Mouse (Mus musculus) embryonic facial prominence, embryonic 15.5 days (tissue): ENCODE data around the gene Zfand2a. TPM values are rescaled to one million over a fixed set of nuclear protein-coding genes. Genes with fewer than 3 reads are reported as not detected.

Experiments used
- ATAC-seq: fragments of 200-750 bp; cut with Nextera tagmentation; 2 replicates; pipeline ENCODE4 v1.8.0; 2017; ENCODE audit warnings: low read depth, moderate TSS enrichment; ENCODE audit not compliant: insufficient number of reproducible peaks, low FRiP score, low TSS enrichment
- H3K27ac ChIP-seq: fragments of 300-500 bp; sonication (generic); replicated peaks from 2 replicates; pipeline ENCODE4 v1.5.1; 2015; ENCODE audit warnings: mild to moderate bottlenecking, inconsistent platforms
- H3K27me3 ChIP-seq: fragments of 300-500 bp; sonication (generic); 2 replicates; pipeline ENCODE4 v1.6.1; 2015; ENCODE audit warnings: inconsistent platforms
- H3K36me3 ChIP-seq: fragments of 300-500 bp; sonication (generic); 2 replicates; pipeline ENCODE4 v1.6.1; 2015; ENCODE audit warnings: mild to moderate bottlenecking, inconsistent platforms
- H3K4me1 ChIP-seq: fragments of 300-500 bp; sonication (generic); 2 replicates; pipeline ENCODE4 v1.6.1; 2015; ENCODE audit warnings: inconsistent platforms
- H3K4me2 ChIP-seq: fragments of 300-500 bp; sonication (generic); replicated peaks from 2 replicates; pipeline ENCODE4 v1.6.1; 2015; ENCODE audit warnings: mild to moderate bottlenecking, inconsistent platforms
- H3K4me3 ChIP-seq: fragments of 300-500 bp; sonication (generic); replicated peaks from 2 replicates; pipeline ENCODE4 v1.5.1; 2015; ENCODE audit warnings: mild to moderate bottlenecking, inconsistent platforms
- H3K9ac ChIP-seq: fragments of 300-500 bp; sonication (generic); 2 replicates; pipeline ENCODE4 v1.6.1; 2015; ENCODE audit warnings: inconsistent platforms
- H3K9me3 ChIP-seq: fragments of 300-500 bp; sonication (generic); replicated peaks from 2 replicates; pipeline ENCODE4 v1.6.1; 2016; ENCODE audit warnings: inconsistent platforms
- WGBS: fragments of 180-500 bp; shearing (Covaris S2); methylation state at CpG from one replicate; pipeline ENCODE4 v1.1.7; 2015; 5-methylcytosine and 5-hydroxymethylcytosine counted together
- polyA plus RNA-seq: library from polyadenylated mRNA; unstranded; fragments of >200 nt; fragmentation: Nextera tagmentation; extraction: Ambion mirVana; gene quantifications from 2 replicates; pipeline ENCODE4 v1.2.1, GENCODE M21; 2015

Gene Zfand2a
- polyA plus RNA-seq, 1 experiment from 2014 or later = 14.6 TPM

GRCm38 (mm10) chr5:139445258-139445657, 39.1 kb downstream of the Zfand2a start:
- no peaks in the 10 kb centered on the region for H3K27me3 ChIP-seq
- no peak overlapping the region for H3K9ac ChIP-seq
- 82% methylated on average over 8 of the region's 8 CpGs for WGBS
- no peak for ATAC-seq
- no peaks in the 10 kb centered on the region for H3K9me3 ChIP-seq
- H3K27ac ChIP-seq = no peak overlapping the region
- no peaks in the 10 kb centered on the region for H3K36me3 ChIP-seq
- H3K4me2 ChIP-seq = no peak overlapping the region
- H3K4me3 ChIP-seq = no peak overlapping the region
- peaks cover 24% of the 10 kb centered on the region for H3K4me1 ChIP-seq

DNA sequence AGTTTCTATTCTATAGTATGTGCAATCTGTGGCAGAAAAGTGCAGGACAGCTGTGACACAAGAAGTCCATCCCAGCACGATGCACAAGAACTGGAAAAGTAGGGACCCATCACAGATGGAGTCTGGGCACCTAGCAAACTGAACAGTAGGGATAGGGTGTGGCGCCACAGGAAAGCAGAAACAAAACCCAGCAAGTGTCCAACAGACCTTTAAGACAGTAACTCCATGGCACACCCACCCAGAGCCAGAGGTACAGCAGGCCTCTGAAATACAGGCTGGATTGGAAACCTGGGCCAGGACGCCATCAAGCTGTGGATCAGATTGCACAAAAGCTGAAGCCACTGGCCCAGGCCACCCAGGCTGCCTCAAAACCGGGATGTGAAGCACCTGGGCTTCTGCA, 41.4 kb downstream of the Zfand2a start:
- Histone ChIP-seq H3K4me2 (no peak overlapping the region), H3K27ac (no peak overlapping the region), H3K4me1 (0 out of 2 replicates have a peak, but pooled peaks cover 12% of the 10 kb centered on the region), H3K4me3 (no peak overlapping the region), H3K9ac (no peak overlapping the region), H3K27me3 (no peaks in the 10 kb centered on the region), H3K36me3 (no peaks in the 10 kb centered on the region), H3K9me3 (no peaks in the 10 kb centered on the region)
- WGBS = 64% methylated on average over 4 of the region's 4 CpGs
- ATAC-seq = no peak

DNA sequence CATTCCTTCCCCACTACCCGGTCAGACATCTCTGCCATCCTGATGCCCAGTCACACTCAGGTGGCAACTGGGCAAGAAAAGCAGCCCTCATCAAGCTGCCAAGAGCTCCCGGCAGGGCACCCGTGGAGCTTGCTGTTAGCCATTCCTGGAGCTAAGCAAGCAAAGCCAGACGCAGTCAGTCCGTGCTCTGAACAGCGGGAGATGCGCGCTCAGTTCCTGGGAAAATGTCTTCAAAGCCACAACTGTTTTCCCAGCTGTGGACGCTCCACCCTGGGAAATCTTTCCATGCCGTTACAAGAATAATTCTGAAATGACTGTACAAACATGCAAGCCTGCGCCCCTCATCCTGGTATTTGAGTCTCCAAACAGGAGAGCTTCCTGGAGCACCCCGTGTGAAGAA, 41.9 kb downstream of the Zfand2a start:
- 0 out of 2 replicates have a peak, but pooled peaks cover 12% of the 10 kb centered on the region for H3K4me1 ChIP-seq
- H3K4me2 ChIP-seq = no peak overlapping the region
- no peak overlapping the region for H3K9ac ChIP-seq
- H3K36me3 ChIP-seq = no peaks in the 10 kb centered on the region
- H3K4me3 ChIP-seq = no peak overlapping the region
- ATAC-seq = no peak
- 65% methylated on average over 12 of the region's 12 CpGs for WGBS
- H3K27ac ChIP-seq = no peak overlapping the region
- H3K27me3 ChIP-seq = no peaks in the 10 kb centered on the region
- no peaks in the 10 kb centered on the region for H3K9me3 ChIP-seq

- 0 out of 2 replicates have a peak, but pooled peaks cover 12% of the 10 kb centered on the region for H3K4me1 ChIP-seq
- no peaks in the 10 kb centered on the region for H3K36me3 ChIP-seq
- ATAC-seq = no peak
- H3K4me2 ChIP-seq = no peak overlapping the region
- no peak overlapping the region for H3K4me3 ChIP-seq
- H3K27me3 ChIP-seq = no peaks in the 10 kb centered on the region
- H3K9me3 ChIP-seq = no peaks in the 10 kb centered on the region
- no peak overlapping the region for H3K27ac ChIP-seq
- H3K9ac ChIP-seq = no peak overlapping the region
- 95% methylated on average over 2 of the region's 2 CpGs for WGBS
Observed at GRCm38 (mm10) chr5:139441726-139442018, 42.7 kb downstream of the Zfand2a start.

DNA sequence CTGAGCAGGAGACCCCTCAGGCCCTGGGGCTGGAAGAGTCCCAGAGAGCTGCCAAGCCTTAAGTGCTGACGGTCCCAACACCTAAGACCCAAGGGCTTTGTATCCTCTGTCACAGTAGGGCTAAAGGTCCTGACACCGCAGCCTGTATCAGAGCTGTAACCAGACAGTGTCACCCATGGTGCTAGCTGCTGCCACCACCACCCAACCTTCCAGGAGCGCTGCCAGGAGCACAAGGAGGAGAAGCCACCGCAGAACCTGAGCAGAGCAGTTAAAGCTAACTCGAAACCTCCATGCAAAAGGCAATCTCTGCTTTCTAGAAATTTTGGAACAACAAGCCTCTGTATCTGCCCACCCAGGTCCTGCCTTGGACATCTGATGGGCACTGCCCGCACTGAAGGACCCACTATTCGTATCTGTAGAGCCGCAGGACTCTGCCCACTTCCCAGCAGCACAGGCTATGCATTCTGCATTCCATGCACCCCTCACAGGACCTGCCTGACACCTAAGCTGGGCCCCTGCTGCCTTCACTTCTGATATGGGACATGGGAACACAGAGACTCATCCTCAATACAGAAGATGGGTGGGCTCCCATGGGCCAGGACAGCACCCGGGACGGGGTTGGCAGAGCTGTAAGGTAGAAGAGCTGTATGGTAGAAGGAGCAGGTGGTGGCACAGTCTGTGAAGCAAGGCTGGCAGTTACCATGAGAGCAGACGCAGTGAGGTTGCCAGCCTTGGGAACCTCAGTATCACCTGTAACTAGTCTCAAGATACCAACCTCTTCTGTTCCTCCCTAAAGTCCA, 43.2 kb downstream of the Zfand2a start:
- H3K4me2 ChIP-seq = no peak overlapping the region
- 0 out of 2 replicates have a peak, but pooled peaks cover 12% of the 10 kb centered on the region for H3K4me1 ChIP-seq

DNA sequence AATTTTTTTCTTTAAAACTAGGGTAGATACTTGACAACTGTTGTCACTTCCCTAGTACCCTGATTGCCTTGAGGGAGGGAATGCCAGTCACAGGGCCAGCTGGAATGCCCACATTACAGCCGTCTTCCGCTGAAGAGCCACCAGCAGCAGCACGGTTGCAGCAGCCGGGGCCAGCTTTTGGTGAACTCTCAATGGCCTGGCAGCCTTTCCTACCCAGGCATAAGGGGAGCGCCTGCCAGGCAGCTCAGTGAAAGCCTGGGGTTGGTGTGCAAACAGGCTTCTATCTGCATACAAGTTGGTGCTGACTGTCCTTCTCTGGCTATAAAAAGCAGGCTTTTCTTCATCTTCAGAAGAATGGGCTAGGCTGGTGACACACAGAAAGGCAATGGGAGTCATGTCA, 43.9 kb downstream of the Zfand2a start:
- H3K27me3 ChIP-seq = no peaks in the 10 kb centered on the region
- H3K9ac ChIP-seq = no peak overlapping the region
- H3K4me1 ChIP-seq = 0 out of 2 replicates have a peak, but pooled peaks cover 13% of the 10 kb centered on the region
- no peak overlapping the region for H3K4me2 ChIP-seq
- no peak overlapping the region for H3K4me3 ChIP-seq
- ATAC-seq = no peak
- WGBS = 84% methylated on average over 5 of the region's 5 CpGs
- no peaks in the 10 kb centered on the region for H3K9me3 ChIP-seq
- no peak overlapping the region for H3K27ac ChIP-seq
- no peaks in the 10 kb centered on the region for H3K36me3 ChIP-seq

More for the DNA sequence above, 43.2 kb downstream of the Zfand2a start:
- Histone ChIP-seq H3K9ac (no peak overlapping the region), H3K4me3 (no peak overlapping the region), H3K27me3 (no peaks in the 10 kb centered on the region), H3K27ac (no peak overlapping the region), H3K9me3 (no peaks in the 10 kb centered on the region), H3K36me3 (no peaks in the 10 kb centered on the region)
- WGBS = 93% methylated on average over 11 of the region's 11 CpGs
- ATAC-seq = no peak

- Histone ChIP-seq H3K4me2 (no peak overlapping the region), H3K27ac (no peak overlapping the region), H3K4me1 (0 out of 2 replicates have a peak, but pooled peaks cover 17% of the 10 kb centered on the region), H3K9ac (no peak overlapping the region), H3K27me3 (no peaks in the 10 kb centered on the region), H3K36me3 (no peaks in the 10 kb centered on the region), H3K9me3 (no peaks in the 10 kb centered on the region), H3K4me3 (no peak overlapping the region)
- ATAC-seq = no peak
- 77% methylated on average over 12 of the region's 12 CpGs for WGBS
Observed at GRCm38 (mm10) chr5:139438440-139438839, 45.9 kb downstream of the Zfand2a start.

GRCm38 (mm10) chr5:139437769-139438168, 46.6 kb downstream of the Zfand2a start:
- Histone ChIP-seq H3K27me3 (no peaks in the 10 kb centered on the region), H3K4me1 (0 out of 2 replicates have a peak, but pooled peaks cover 12% of the 10 kb centered on the region), H3K9me3 (no peaks in the 10 kb centered on the region), H3K4me2 (no peak overlapping the region), H3K27ac (no peak overlapping the region), H3K4me3 (no peak overlapping the region), H3K36me3 (no peaks in the 10 kb centered on the region), H3K9ac (no peak overlapping the region)
- ATAC-seq = no peak
- WGBS = 95% methylated on average over 4 of the region's 4 CpGs

DNA sequence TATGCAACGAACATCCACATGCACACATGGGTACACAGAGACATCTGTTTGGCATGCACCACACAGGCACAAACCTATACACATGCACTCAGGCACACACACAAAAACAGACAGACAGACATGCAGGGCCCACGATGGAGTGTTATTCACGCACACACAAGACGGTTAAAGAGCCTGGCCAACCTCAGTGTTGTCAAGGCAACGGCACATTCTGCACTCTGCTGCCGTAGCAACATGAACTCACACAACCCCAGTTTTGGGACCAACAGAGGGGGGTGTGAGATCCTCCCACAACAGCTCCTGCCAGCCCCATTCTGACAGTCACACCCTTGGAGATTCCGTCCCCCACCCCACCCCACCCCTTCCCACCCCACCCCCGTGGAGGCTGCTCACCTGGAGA, 49.4 kb downstream of the Zfand2a start:
- H3K27ac ChIP-seq = no peak overlapping the region
- H3K4me3 ChIP-seq = no peak overlapping the region
- WGBS = 55% methylated on average over 8 of the region's 8 CpGs
- H3K27me3 ChIP-seq = no peaks in the 10 kb centered on the region
- H3K36me3 ChIP-seq = no peaks in the 10 kb centered on the region
- no peaks in the 10 kb centered on the region for H3K9me3 ChIP-seq
- H3K9ac ChIP-seq = no peak overlapping the region
- H3K4me2 ChIP-seq = no peak overlapping the region
- H3K4me1 ChIP-seq = peaks cover 11% of the 10 kb centered on the region
- ATAC-seq = no peak

DNA sequence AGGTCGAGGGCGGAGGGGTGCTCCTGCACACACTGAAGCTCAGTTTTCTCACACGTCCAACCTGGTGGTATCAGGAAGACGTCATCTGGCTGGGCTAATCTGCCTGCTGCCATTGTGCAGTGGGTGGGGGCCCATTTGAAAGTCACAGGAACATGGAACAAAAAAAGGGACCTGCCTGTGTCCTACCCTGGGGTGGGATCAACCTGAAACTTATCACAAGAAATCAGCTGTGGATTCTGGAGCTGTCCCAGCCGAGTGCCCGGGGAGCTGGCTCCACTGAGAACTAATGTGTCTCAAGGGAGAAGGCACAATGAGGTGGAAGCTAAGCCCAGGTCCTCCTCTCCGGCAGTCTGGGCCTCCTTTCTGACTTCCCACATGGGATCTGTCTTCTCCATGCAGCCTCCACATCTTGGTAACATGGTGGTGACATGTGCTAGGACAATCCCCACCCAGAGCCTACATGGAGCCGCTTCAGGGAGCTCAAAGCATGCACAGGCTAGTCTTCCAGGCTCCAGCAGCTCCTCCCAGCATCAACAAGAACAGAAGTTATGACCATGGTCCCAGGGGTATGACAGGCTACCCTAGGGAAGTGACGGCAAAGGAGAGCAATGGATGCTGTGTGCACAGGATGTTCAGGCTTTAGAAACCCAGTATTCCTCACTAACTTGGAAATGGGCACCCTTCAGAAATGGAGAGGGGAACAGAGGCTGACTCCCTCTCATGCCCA, 50.3 kb downstream of the Zfand2a start:
- ATAC-seq = no peak
- WGBS = 76% methylated on average over 9 of the region's 9 CpGs

GRCm38 (mm10) chr5:139432747-139433508, 51.4 kb downstream of the Zfand2a start:
- no peak overlapping the region for H3K4me2 ChIP-seq
- no peak overlapping the region for H3K4me3 ChIP-seq
- no peaks in the 10 kb centered on the region for H3K27me3 ChIP-seq
- H3K4me1 ChIP-seq = peaks cover 16% of the 10 kb centered on the region
- 60% methylated on average over 7 of the region's 7 CpGs for WGBS
- no peak for ATAC-seq
- no peak overlapping the region for H3K9ac ChIP-seq
- H3K36me3 ChIP-seq = no peaks in the 10 kb centered on the region
- H3K27ac ChIP-seq = no peak overlapping the region
- no peaks in the 10 kb centered on the region for H3K9me3 ChIP-seq

More for the DNA sequence above, 50.3 kb downstream of the Zfand2a start:
- H3K27ac ChIP-seq = no peak overlapping the region
- H3K4me2 ChIP-seq = no peak overlapping the region
- no peaks in the 10 kb centered on the region for H3K36me3 ChIP-seq
- no peak overlapping the region for H3K4me3 ChIP-seq
- no peaks in the 10 kb centered on the region for H3K27me3 ChIP-seq
- no peaks in the 10 kb centered on the region for H3K9me3 ChIP-seq
- H3K4me1 ChIP-seq = peaks cover 14% of the 10 kb centered on the region
- H3K9ac ChIP-seq = no peak overlapping the region
